Mouse (Mus musculus): Measurements from ENCODE around the gene Themis3.
"Not testable (repeated sequence)": the region's sequence is repeated elsewhere in the genome, so short reads cannot be mapped to it uniquely, and the experiment has no call there.

The Themis3 gene

GRCm38 (mm10) chr17:66552690-66553089 is 41.7 kb downstream of the Themis3 start:
- no peak for DNase-seq

- DNase-seq = no peak
These were observed 43.9 kb downstream of the Themis3 start for GRCm38 (mm10) chr17:66550486-66550885.

- no peak for DNase-seq
These were observed 62.1 kb downstream of the Themis3 start for GRCm38 (mm10) chr17:66532285-66532684.

GRCm38 (mm10) chr17:66523396-66523795 is 71.0 kb downstream of the Themis3 start:
- DNase-seq = no peak

- not testable (repeated sequence) for DNase-seq
These were observed 71.8 kb downstream of the Themis3 start for GRCm38 (mm10) chr17:66522631-66523030.

- DNase-seq = peak; percentile 92
These were observed 74.6 kb downstream of the Themis3 start, which contains the start of gene Rab12 for GRCm38 (mm10) chr17:66519554-66520553. TSS of gene Rab12 (minus strand) at chr17:66519729.

GRCm38 (mm10) chr17:66518877-66519553 is 75.4 kb downstream of the Themis3 start:
- peak; percentile 51 for DNase-seq

- DNase-seq = no peak
These were observed 77.5 kb downstream of the Themis3 start for GRCm38 (mm10) chr17:66516953-66517352.

GRCm38 (mm10) chr17:66514288-66514995 is 80.0 kb downstream of the Themis3 start:
- no peak for DNase-seq

GRCm38 (mm10) chr17:66512202-66512956 is 82.0 kb downstream of the Themis3 start:
- no peak for DNase-seq

- peak; percentile 24 for DNase-seq
These were observed 84.2 kb downstream of the Themis3 start for GRCm38 (mm10) chr17:66510221-66510683.

GRCm38 (mm10) chr17:66507049-66507954 is 87.1 kb downstream of the Themis3 start:
- no peak for DNase-seq

- DNase-seq = no peak
These were observed 89.5 kb downstream of the Themis3 start for GRCm38 (mm10) chr17:66504964-66505363.

All from embryo, embryonic 11 days (tissue).